Mouse (Mus musculus): ENCODE measurements around the gene Mrc1. TPM values are rescaled to one million over a fixed set of nuclear protein-coding genes. Genes with fewer than 3 reads are reported as not detected.

Gene Mrc1
- total and polyA plus RNA-seq, 3 experiments, result 0.17 to 0.89 (median 0.73) TPM

GRCm38 (mm10) chr2:14214764-14215163 lies 14.4 kb upstream of the Mrc1 start:
- in situ Hi-C loops (cut with MboI; ENCODE audit: low pct_ligation_motif_present, low pct_unique_long_range_greater_than_20kb, low sequenced_read_pairs) (no loop called here), dilution Hi-C loops (cut with MboI; ENCODE audit: extremely low pct_ligation_motif_present, extremely low pct_unique_long_range_greater_than_20kb, low sequenced_read_pairs) (no loop called here)
- DNase-seq (ENCODE audit: extremely low read depth), result no peak
- H3K9ac ChIP-seq (ENCODE audit: insufficient read depth, low read depth), result no peak overlapping the region
- no peaks in the 10 kb centered on the region for H3K4me1 ChIP-seq (ENCODE audit: control insufficient read depth in 1 of 2, insufficient read depth in 2 of 2)
- H3K79me2 ChIP-seq (replicated peaks; ENCODE audit: control insufficient read depth, extremely low read depth, insufficient read depth, poor library complexity, severe bottlenecking), result no peaks in the 10 kb centered on the region
- TF ChIP-seq E2F4 (IDR thresholded peaks at IDR 0.05; ENCODE audit: insufficient replicate concordance, low read depth, low read length) (no peak), ETS1 (conservative IDR thresholded peaks at IDR 0.05; ENCODE audit: low read depth, low read length) (no peak), MAX (IDR thresholded peaks at IDR 0.05; ENCODE audit: low read length) (no peak), GABPA (IDR thresholded peaks at IDR 0.05; ENCODE audit: insufficient replicate concordance, low read depth, low read length) (no peak), RAD21 (IDR thresholded peaks at IDR 0.05; ENCODE audit: low read depth, low read length) (no peak), NRF1 (IDR thresholded peaks at IDR 0.05; ENCODE audit: low read depth, low read length) (no peak), ZC3H11A (IDR thresholded peaks at IDR 0.05; ENCODE audit: low read depth, low read length) (no peak), CHD1 (IDR thresholded peaks at IDR 0.05; ENCODE audit: low read depth, low read length) (no peak), JUN (IDR thresholded peaks at IDR 0.05; ENCODE audit: insufficient read depth, low read depth, low read length) (no peak), CHD2 (IDR thresholded peaks at IDR 0.05; ENCODE audit: low read length) (no peak), EP300 (IDR thresholded peaks at IDR 0.05; ENCODE audit: low read length) (no peak), TBP (conservative IDR thresholded peaks at IDR 0.05; ENCODE audit: low read depth, low read length) (no peak), RCOR1 (conservative IDR thresholded peaks at IDR 0.05; ENCODE audit: low read depth, low read length) (no peak), MAZ (IDR thresholded peaks at IDR 0.05; ENCODE audit: low read depth, low read length) (no peak), ZNF384 (IDR thresholded peaks at IDR 0.05; ENCODE audit: low read depth, low read length) (no peak), JUND (conservative IDR thresholded peaks at IDR 0.05; ENCODE audit: low read depth, low read length) (no peak), ZKSCAN1 (IDR thresholded peaks at IDR 0.05; ENCODE audit: borderline replicate concordance, low read depth, low read length) (no peak)
- no peak overlapping the region for H3K4me3 ChIP-seq (replicated peaks in 1 of 3; ENCODE audit: low read depth in 2 of 3, low read length in 2 of 3, poor library complexity in 1 of 3)
- H3K4me2 ChIP-seq (ENCODE audit: insufficient read depth, low read depth, poor library complexity, severe bottlenecking), result no peak overlapping the region
- no peaks in the 10 kb centered on the region for H3K27me3 ChIP-seq (replicated peaks)
- no peaks in the 10 kb centered on the region for H3K36me3 ChIP-seq (replicated peaks in 1 of 2; ENCODE audit: control insufficient read depth in 1 of 2, insufficient read depth in 1 of 2, low read length in 1 of 2)
- no peaks in the 10 kb centered on the region for H3K9me3 ChIP-seq (replicated peaks; ENCODE audit: low read length)
- no peak overlapping the region for H3K27ac ChIP-seq (ENCODE audit: insufficient read depth, low read depth)

- H3K27me3 ChIP-seq (replicated peaks), result no peaks in the 10 kb centered on the region
- no peaks in the 10 kb centered on the region for H3K4me1 ChIP-seq (ENCODE audit: control insufficient read depth in 1 of 2, insufficient read depth in 2 of 2)
- H3K4me3 ChIP-seq (replicated peaks in 1 of 3; ENCODE audit: low read depth in 2 of 3, low read length in 2 of 3, poor library complexity in 1 of 3), result no peak overlapping the region
- in situ Hi-C loops (cut with MboI; ENCODE audit: low pct_ligation_motif_present, low pct_unique_long_range_greater_than_20kb, low sequenced_read_pairs) (no loop called here), dilution Hi-C loops (cut with MboI; ENCODE audit: extremely low pct_ligation_motif_present, extremely low pct_unique_long_range_greater_than_20kb, low sequenced_read_pairs) (no loop called here)
- no peak overlapping the region for H3K4me2 ChIP-seq (ENCODE audit: insufficient read depth, low read depth, poor library complexity, severe bottlenecking)
- no peak for TF ChIP-seq JUND (conservative IDR thresholded peaks at IDR 0.05; ENCODE audit: low read depth, low read length)
- TF ChIP-seq TBP (conservative IDR thresholded peaks at IDR 0.05; ENCODE audit: low read depth, low read length), result no peak
- H3K27ac ChIP-seq (ENCODE audit: insufficient read depth, low read depth), result no peak overlapping the region
- no peak overlapping the region for H3K9ac ChIP-seq (ENCODE audit: insufficient read depth, low read depth)
- no peaks in the 10 kb centered on the region for H3K36me3 ChIP-seq (replicated peaks in 1 of 2; ENCODE audit: control insufficient read depth in 1 of 2, insufficient read depth in 1 of 2, low read length in 1 of 2)
- H3K9me3 ChIP-seq (replicated peaks; ENCODE audit: low read length), result no peaks in the 10 kb centered on the region
- no peak for DNase-seq (ENCODE audit: extremely low read depth)
- no peaks in the 10 kb centered on the region for H3K79me2 ChIP-seq (replicated peaks; ENCODE audit: control insufficient read depth, extremely low read depth, insufficient read depth, poor library complexity, severe bottlenecking)
Observed at GRCm38 (mm10) chr2:14216653-14217052, 12.5 kb upstream of the Mrc1 start.
